Mouse (Mus musculus) G1E (cell line): Measurements from ENCODE around the gene Txnrd2. TPM values are rescaled to one million over a fixed set of nuclear protein-coding genes. Genes with fewer than 3 reads are reported as not detected.
A peak's percentile ranks its signal among the peaks of the same experiment; 100 is the strongest.

Experiments used
- ATAC-seq: 2 replicates; pipeline ENCODE4 v1.8.0; 2016; ENCODE audit warnings: mild to moderate bottlenecking; ENCODE audit not compliant: insufficient number of reproducible peaks, poor library complexity, low FRiP score, severe bottlenecking; ENCODE audit errors: extremely low read depth
- DNase-seq: peaks from one replicate; pipeline ENCODE4 v3.0.0; 2012; ENCODE audit warnings: low spot score
- H3K27me3 ChIP-seq: 2 replicates; pipeline ENCODE4 v1.6.1; 2012; ENCODE audit warnings: mild to moderate bottlenecking, low read length, inconsistent platforms; ENCODE audit not compliant: insufficient read depth
- H3K36me3 ChIP-seq: replicated peaks from 2 replicates; pipeline ENCODE3; 2012; ENCODE audit warnings: mild to moderate bottlenecking, inconsistent platforms
- H3K4me1 ChIP-seq: 2 replicates; pipeline ENCODE4 v1.6.1; 2012; ENCODE audit warnings: low read depth, low read length, inconsistent platforms, mixed read lengths; ENCODE audit not compliant: insufficient read depth
- H3K4me3 ChIP-seq: 2 replicates; pipeline ENCODE4 v1.5.1; 2012; ENCODE audit warnings: low read depth, mild to moderate bottlenecking, inconsistent platforms, low read length, moderate library complexity, mixed read lengths
- H3K9me3 ChIP-seq: replicated peaks from 2 replicates; pipeline ENCODE4 v1.6.1; 2012; ENCODE audit warnings: inconsistent platforms
- CTCF ChIP-seq: IDR thresholded peaks from 2 replicates; pipeline ENCODE4 v1.5.1; 2012; ENCODE audit warnings: low read depth, low read length, inconsistent platforms, mixed read lengths
- GATA1 ChIP-seq: IDR thresholded peaks from 2 replicates; pipeline ENCODE4 v1.6.1; 2012; ENCODE audit warnings: borderline replicate concordance, low read length, inconsistent platforms, mixed read lengths
- GATA2 ChIP-seq: IDR thresholded peaks from 2 replicates; pipeline ENCODE4 v1.6.1; 2012; ENCODE audit warnings: low read depth, low read length, inconsistent platforms, borderline replicate concordance
- POLR2AphosphoS5 ChIP-seq: IDR thresholded peaks from 2 replicates; pipeline ENCODE4 v1.6.1; 2012; ENCODE audit warnings: low read depth, low read length, inconsistent platforms; ENCODE audit not compliant: insufficient replicate concordance
- TAL1 ChIP-seq: conservative IDR thresholded peaks from 2 replicates; pipeline ENCODE4 v1.6.1; 2012; ENCODE audit warnings: low read depth, low read length, inconsistent platforms, mixed read lengths
- polyA plus RNA-seq: library from polyadenylated mRNA; stranded (reverse); fragments of >175 nt; gene quantifications from 2 replicates; pipeline ENCODE4 v1.2.3, GENCODE M21; 2012
- total RNA-seq, 2 experiments: library from RNA; stranded (forward) in 1 of 2; stranded (reverse) in 1 of 2; fragments of 200-1000 nt in 1 of 2; fragments of >200 nt in 1 of 2; fragmentation: Nextera tagmentation in 1 of 2; gene quantifications; 2 replicates each; pipeline ENCODE4 v1.2.3; 2014 to 2017

Txnrd2 gene
- total and polyA plus RNA-seq, 3 experiments = 18.3 to 50.3 (median 18.5) TPM

DNA sequence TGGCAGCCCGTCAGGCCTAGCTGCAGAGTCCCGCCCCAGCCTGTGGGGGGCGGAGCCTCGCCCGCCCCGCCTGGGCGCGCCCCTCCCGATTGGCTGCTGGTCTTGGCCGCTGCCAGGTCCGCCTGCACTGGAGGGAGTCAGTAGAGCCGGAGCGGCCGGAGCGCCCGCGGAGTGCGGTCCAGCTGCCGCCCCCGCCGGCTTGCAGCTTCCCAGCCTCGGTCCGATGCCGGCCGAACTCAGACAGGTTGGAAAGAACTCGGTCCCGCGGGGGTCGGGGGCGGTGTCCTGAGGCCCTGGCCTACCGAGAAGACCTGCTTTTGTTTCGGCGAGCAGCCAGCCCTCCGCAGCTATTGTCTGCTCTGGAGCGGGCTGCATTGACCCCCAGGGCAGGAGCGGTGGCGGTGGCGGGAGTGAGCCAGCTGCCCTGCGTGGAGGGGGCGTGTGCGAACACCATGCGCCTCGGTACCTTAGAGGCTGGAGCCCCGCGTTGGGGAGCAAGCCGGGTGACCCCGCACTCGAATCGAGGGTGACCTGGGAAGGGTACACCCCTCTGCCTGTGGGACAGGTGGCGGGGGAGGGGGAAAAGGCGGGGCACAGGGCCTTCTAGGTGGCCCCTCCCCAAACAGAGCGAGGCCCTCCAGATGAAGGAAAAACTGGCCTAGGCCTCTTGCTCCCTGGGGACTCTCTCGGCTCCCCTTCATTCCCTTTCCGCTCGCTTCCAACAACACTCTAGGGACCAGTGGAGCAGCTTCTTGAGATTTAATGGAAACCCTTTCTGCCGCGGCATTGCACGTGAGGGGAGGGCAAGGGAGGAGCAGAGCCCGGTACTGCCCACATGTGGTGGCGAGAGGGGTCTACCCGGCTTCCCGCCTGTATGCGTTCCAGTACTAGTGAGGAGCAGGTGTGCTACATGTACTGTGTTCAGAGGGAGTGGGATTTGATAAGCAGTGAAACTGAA lies 33.4 kb upstream of the Txnrd2 start:
- Histone ChIP-seq H3K4me3 (peak overlapping the region; percentile 82), H3K9me3 (no peaks in the 10 kb centered on the region), H3K4me1 (peaks cover 97% of the 10 kb centered on the region), H3K27me3 (no peaks in the 10 kb centered on the region), H3K36me3 (peaks cover 39% of the 10 kb centered on the region)
- ATAC-seq (peak; percentile 35; the same call in 1 of the 2 replicates), DNase-seq (peak; percentile 98)
- TF ChIP-seq POLR2AphosphoS5 = no peak
- no peak for TF ChIP-seq CTCF
- no peak for TF ChIP-seq GATA1
- no peak for TF ChIP-seq TAL1
- TF ChIP-seq GATA2 = no peak

DNA sequence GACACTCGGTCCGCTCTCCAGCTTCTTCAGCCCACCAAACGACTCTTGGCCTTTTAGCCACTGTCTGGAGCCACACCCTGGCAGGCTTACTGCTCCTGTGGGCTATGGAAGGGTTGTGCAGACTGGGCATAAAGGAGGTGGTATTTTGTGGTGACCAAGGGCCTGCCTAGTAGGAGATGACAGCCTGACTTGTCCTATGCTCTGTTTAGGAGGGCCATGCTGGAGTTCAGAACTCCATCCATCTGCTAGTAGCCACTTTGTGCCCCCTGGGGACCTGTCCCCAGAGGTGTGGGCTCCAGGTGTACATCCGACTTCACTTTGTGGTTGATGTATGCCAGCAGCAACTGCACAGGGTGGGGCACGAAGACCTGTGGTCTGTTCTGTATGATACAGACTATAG lies 32.6 kb upstream of the Txnrd2 start:
- Histone ChIP-seq H3K27me3 (no peaks in the 10 kb centered on the region), H3K36me3 (peaks cover 48% of the 10 kb centered on the region), H3K9me3 (no peaks in the 10 kb centered on the region), H3K4me1 (peaks cover 94% of the 10 kb centered on the region), H3K4me3 (peak overlapping the region; percentile 82)
- TF ChIP-seq GATA2 = no peak
- TF ChIP-seq GATA1 = no peak
- no peak for TF ChIP-seq CTCF
- TF ChIP-seq POLR2AphosphoS5 = no peak
- TF ChIP-seq TAL1 = no peak
- ATAC-seq (no peak), DNase-seq (no peak)

DNA sequence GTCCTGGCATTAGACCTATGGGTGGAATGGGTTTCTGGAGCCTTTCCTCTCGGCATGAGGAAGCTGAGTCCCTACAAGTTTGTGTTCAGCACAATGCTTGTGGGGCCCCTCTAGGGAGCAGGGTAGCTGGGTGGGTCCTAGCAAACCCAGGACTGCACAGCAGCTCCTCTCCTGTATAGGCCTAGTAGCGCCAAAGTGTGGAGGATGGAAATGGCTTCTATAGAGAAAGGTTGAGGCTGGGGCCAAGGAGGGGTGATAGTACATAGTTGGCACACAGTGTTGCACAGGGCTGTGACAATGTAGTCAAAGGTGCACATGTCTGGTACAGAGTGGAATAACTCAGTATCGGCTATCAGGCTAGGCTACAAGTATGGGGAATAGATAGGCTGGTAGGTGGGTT lies 32.1 kb upstream of the Txnrd2 start:
- peak overlapping the region; percentile 82 for H3K4me3 ChIP-seq
- ATAC-seq (no peak; the same call in 1 of the 2 replicates), DNase-seq (no peak)
- no peaks in the 10 kb centered on the region for H3K9me3 ChIP-seq
- TF ChIP-seq TAL1 = no peak
- TF ChIP-seq POLR2AphosphoS5 = no peak
- TF ChIP-seq GATA2 = no peak
- TF ChIP-seq CTCF = no peak
- no peak for TF ChIP-seq GATA1
- no peaks in the 10 kb centered on the region for H3K27me3 ChIP-seq
- H3K36me3 ChIP-seq = peaks cover 52% of the 10 kb centered on the region
- peaks cover 94% of the 10 kb centered on the region for H3K4me1 ChIP-seq

DNA sequence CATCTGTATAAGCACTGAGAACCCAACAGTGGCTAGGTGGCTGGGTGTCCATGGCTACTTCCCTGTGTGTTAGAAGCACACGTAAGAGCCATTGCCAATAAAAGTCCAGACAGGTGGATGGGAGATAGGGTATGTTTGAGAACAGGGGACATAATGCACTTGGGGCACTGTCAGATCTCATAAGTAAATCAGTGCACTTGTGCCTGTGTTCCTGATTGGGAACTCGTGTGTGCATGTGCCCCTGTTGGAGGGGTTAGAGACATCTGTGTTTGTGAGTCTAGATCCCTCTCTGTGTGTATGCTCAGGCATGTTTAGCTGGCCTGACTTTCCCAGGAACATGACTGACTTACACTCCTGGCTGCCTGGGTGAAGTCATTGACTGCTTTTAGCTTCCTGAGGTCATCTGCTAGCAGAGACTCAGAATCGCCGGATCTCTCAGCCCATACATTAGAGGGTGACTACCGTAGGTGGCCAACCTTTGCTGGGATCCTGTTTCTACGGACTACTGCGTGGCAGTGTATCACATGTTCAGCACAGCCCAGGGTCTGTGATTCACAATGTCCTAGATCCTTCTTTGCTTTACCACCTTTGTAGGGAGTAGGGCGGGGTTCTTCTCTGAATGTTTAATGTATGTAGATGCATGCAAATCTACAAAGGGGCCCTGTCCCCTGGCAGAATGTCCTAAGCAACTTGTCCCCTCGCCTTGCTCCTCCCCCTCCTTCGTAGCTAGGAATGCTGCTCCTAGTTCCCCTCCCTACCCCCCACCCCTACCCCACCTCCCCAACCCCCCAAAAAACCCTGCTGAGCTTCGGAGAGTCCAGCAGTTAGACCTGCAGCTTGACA lies 31.2 kb upstream of the Txnrd2 start:
- TF ChIP-seq GATA2 = no peak
- H3K36me3 ChIP-seq = peaks cover 62% of the 10 kb centered on the region
- ATAC-seq (no peak), DNase-seq (no peak)
- H3K4me1 ChIP-seq = peaks cover 86% of the 10 kb centered on the region
- no peaks in the 10 kb centered on the region for H3K27me3 ChIP-seq
- no peak overlapping the region for H3K4me3 ChIP-seq
- H3K9me3 ChIP-seq = no peaks in the 10 kb centered on the region

DNA sequence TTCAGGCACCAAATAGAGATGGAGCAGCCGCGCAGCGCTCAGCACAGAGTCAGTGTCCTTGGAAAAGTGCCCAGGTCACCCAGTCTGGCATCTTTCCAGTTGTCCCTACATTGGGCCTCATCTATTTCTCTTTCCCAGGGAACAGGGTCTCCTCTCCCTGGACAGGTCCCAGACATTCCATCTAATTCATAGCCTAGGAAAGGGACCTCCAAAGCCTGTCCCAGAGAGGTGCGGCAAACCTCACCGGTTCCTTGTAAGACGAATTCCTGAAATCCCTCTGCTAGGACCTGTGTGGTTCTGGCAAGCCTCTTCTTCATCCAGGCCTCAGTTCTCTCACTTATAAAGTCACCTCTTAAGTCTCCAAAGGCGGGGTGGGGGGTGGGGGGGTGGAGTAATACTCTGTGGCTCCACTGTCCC lies 30.6 kb upstream of the Txnrd2 start:
- peaks cover 68% of the 10 kb centered on the region for H3K36me3 ChIP-seq
- no peaks in the 10 kb centered on the region for H3K9me3 ChIP-seq
- ATAC-seq = no peak
- H3K4me3 ChIP-seq = no peak overlapping the region
- DNase-seq = no peak
- H3K27me3 ChIP-seq = no peaks in the 10 kb centered on the region; the same call in 1 of the 2 replicates
- no peak for TF ChIP-seq TAL1
- TF ChIP-seq POLR2AphosphoS5 = no peak
- TF ChIP-seq CTCF = no peak
- TF ChIP-seq GATA2 = no peak
- no peak for TF ChIP-seq GATA1
- peaks cover 79% of the 10 kb centered on the region for H3K4me1 ChIP-seq

DNA sequence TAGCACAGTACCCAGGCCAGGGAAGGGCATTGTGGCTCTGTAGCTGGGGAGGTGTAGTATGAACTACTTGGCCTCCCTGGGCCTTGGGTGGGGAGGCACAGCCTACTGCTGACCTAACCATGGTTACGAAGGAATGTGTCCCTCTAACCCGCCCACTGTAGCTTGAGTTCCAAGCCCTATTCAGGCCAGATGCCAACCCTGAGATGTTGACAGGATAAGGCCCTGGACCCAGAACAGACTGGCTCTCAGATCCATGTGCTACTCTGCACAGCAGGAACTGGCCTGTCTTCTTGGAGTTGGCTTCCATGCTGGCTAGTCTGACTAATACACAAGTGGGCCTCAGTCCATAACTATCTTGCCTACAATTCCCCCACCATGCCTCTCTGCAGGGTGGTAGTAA lies 30.0 kb upstream of the Txnrd2 start:
- DNase-seq (no peak), ATAC-seq (no peak)
- TF ChIP-seq GATA1 (no peak), POLR2AphosphoS5 (no peak), TAL1 (no peak), GATA2 (no peak), CTCF (no peak)
- Histone ChIP-seq H3K4me3 (no peak overlapping the region), H3K36me3 (peaks cover 74% of the 10 kb centered on the region), H3K4me1 (peaks cover 74% of the 10 kb centered on the region), H3K27me3 (no peaks in the 10 kb centered on the region; the same call in 1 of the 2 replicates), H3K9me3 (no peaks in the 10 kb centered on the region)
